Mouse (Mus musculus) testis, postnatal 10 days (tissue): ENCODE data around the gene Herc2.

Source experiments
- DNase-seq: peaks from one replicate; pipeline ENCODE4 v3.0.0; 2021; ENCODE audit warnings: low spot score

Herc2 gene

GRCm38 (mm10) chr7:56201483-56202218, 151.7 kb downstream of the Herc2 start:
- DNase-seq, result no peak

- DNase-seq, result no peak
These were observed 152.8 kb downstream of the Herc2 start for GRCm38 (mm10) chr7:56202843-56203242.

GRCm38 (mm10) chr7:56203286-56203685, 153.3 kb downstream of the Herc2 start:
- DNase-seq, result no peak

GRCm38 (mm10) chr7:56204877-56205276, 154.9 kb downstream of the Herc2 start:
- no peak for DNase-seq

- no peak for DNase-seq
These were observed 170.8 kb downstream of the Herc2 start for GRCm38 (mm10) chr7:56220811-56221210.

GRCm38 (mm10) chr7:56235794-56236423, 185.9 kb downstream of the Herc2 start:
- no peak for DNase-seq

- DNase-seq, result no peak
These were observed 186.6 kb downstream of the Herc2 start for GRCm38 (mm10) chr7:56236617-56237016.

GRCm38 (mm10) chr7:56239543-56239942, 189.5 kb downstream of the Herc2 start, which contains the start of gene Oca2:
Gene Oca2, plus strand, starts transcription at chr7:56239760.
- DNase-seq, result no peak

- DNase-seq, result no peak
These were observed 204.6 kb downstream of the Herc2 start for GRCm38 (mm10) chr7:56254568-56254967.

- no peak for DNase-seq
These were observed 208.0 kb downstream of the Herc2 start for GRCm38 (mm10) chr7:56257875-56258441.

GRCm38 (mm10) chr7:56277506-56277905, 227.5 kb downstream of the Herc2 start:
- DNase-seq, result no peak
